Mouse (Mus musculus) small intestine, adult 2 months (tissue): Measurements from ENCODE around the gene Agrp. TPM values are rescaled to one million over a fixed set of nuclear protein-coding genes. Genes with fewer than 3 reads are reported as not detected.

Experiments used
- H3K27ac ChIP-seq: fragments of 200-500 bp; 2 replicates; pipeline ENCODE4 v1.5.1; 2012; ENCODE audit warnings: low read depth, low read length, control low read depth, inconsistent platforms; ENCODE audit not compliant: insufficient read depth
- H3K27me3 ChIP-seq: fragments of 200-500 bp; 2 replicates; pipeline ENCODE4 v1.6.1; 2012; ENCODE audit warnings: mild to moderate bottlenecking, moderate library complexity, low read length, inconsistent platforms; ENCODE audit not compliant: control insufficient read depth, insufficient read depth
- H3K36me3 ChIP-seq: fragments of 200-500 bp; 2 replicates; pipeline ENCODE4 v1.6.1; 2012; ENCODE audit warnings: mild to moderate bottlenecking, low read length, control low read depth, inconsistent platforms; ENCODE audit not compliant: control insufficient read depth, insufficient read depth
- H3K4me1 ChIP-seq: fragments of 200-500 bp; 2 replicates; pipeline ENCODE4 v1.6.1; 2012; ENCODE audit warnings: low read length, inconsistent platforms, mixed read lengths; ENCODE audit not compliant: control insufficient read depth, insufficient read depth, insufficient read length
- H3K4me3 ChIP-seq: fragments of 200-500 bp; 2 replicates; pipeline ENCODE4 v1.5.1; 2012; ENCODE audit warnings: low read depth, mild to moderate bottlenecking, control low read depth, inconsistent platforms, low read length, moderate library complexity
- CTCF ChIP-seq: fragments of 200-500 bp; IDR thresholded peaks from 2 replicates; pipeline ENCODE4 v1.5.1; 2012; ENCODE audit warnings: low read depth, mild to moderate bottlenecking, control low read depth, inconsistent platforms, low read length, moderate library complexity, mixed read lengths; ENCODE audit not compliant: insufficient replicate concordance, insufficient read length; ENCODE audit errors: extremely low read depth
- POLR2A ChIP-seq: fragments of 200-500 bp; IDR thresholded peaks from 2 replicates; pipeline ENCODE4 v1.6.1; 2012; ENCODE audit warnings: low read depth, mild to moderate bottlenecking, control low read depth, inconsistent platforms, low read length, moderate library complexity
- WGBS: fragments of 180-500 bp; shearing (Covaris S2); methylation state at CpG from one replicate; pipeline ENCODE4 v1.1.7; 2018; 5-methylcytosine and 5-hydroxymethylcytosine counted together
- polyA plus RNA-seq: library from polyadenylated mRNA; depleted of rRNA; stranded (reverse); fragments of >200 nt; gene quantifications from 2 replicates; pipeline ENCODE4 v1.2.3, GENCODE M21; 2012

The Agrp gene
- polyA plus RNA-seq, 1 experiment: 0.35 TPM

GRCm38 (mm10) chr8:105563871-105564270 is 73.3 kb downstream of the Agrp start:
- H3K36me3 ChIP-seq: peaks cover 1% of the 10 kb centered on the region; the same call in 1 of the 2 replicates
- WGBS: 81% methylated on average over 1 of the region's 1 CpGs
- TF ChIP-seq CTCF (no peak), POLR2A (no peak)

GRCm38 (mm10) chr8:105562863-105563262 is 74.3 kb downstream of the Agrp start:
- Histone ChIP-seq H3K36me3 (peaks cover 7% of the 10 kb centered on the region), H3K27ac (no peak overlapping the region), H3K4me3 (no peak overlapping the region), H3K27me3 (no peaks in the 10 kb centered on the region), H3K4me1 (peaks cover 9% of the 10 kb centered on the region; the same call in 1 of the 2 replicates)
- TF ChIP-seq POLR2A (no peak), CTCF (no peak)
- 86% methylated on average over 3 of the region's 3 CpGs for WGBS

More at GRCm38 (mm10) chr8:105563871-105564270, 73.3 kb downstream of the Agrp start:
- H3K4me3 ChIP-seq: no peak overlapping the region
- H3K27me3 ChIP-seq: no peaks in the 10 kb centered on the region
- H3K4me1 ChIP-seq: peaks cover 9% of the 10 kb centered on the region; the same call in 1 of the 2 replicates
- H3K27ac ChIP-seq: no peak overlapping the region

- peaks cover 12% of the 10 kb centered on the region; the same call in 1 of the 2 replicates for H3K4me1 ChIP-seq
- no peak overlapping the region for H3K4me3 ChIP-seq
- peaks cover 6% of the 10 kb centered on the region for H3K36me3 ChIP-seq
- no peak for TF ChIP-seq POLR2A
- 82% methylated on average over 3 of the region's 3 CpGs for WGBS
- no peaks in the 10 kb centered on the region for H3K27me3 ChIP-seq
- no peak overlapping the region for H3K27ac ChIP-seq
These were observed 82.0 kb downstream of the Agrp start for GRCm38 (mm10) chr8:105555230-105555629.

- Histone ChIP-seq H3K36me3 (peaks cover 6% of the 10 kb centered on the region), H3K27ac (no peak overlapping the region), H3K4me3 (no peak overlapping the region), H3K4me1 (peaks cover 19% of the 10 kb centered on the region; the same call in 1 of the 2 replicates), H3K27me3 (no peaks in the 10 kb centered on the region)
- TF ChIP-seq CTCF (peak; percentile 80; the same call in 1 of the 2 replicates), POLR2A (no peak)
These were observed 83.1 kb downstream of the Agrp start for GRCm38 (mm10) chr8:105554087-105554486.

- Histone ChIP-seq H3K4me1 (peaks cover 19% of the 10 kb centered on the region; the same call in 1 of the 2 replicates), H3K4me3 (no peak overlapping the region), H3K27me3 (no peaks in the 10 kb centered on the region), H3K27ac (no peak overlapping the region), H3K36me3 (no peaks in the 10 kb centered on the region; the same call in 1 of the 2 replicates)
- TF ChIP-seq POLR2A: no peak
- no peak for TF ChIP-seq CTCF
- WGBS: 76% methylated on average over 1 of the region's 1 CpGs
These were observed 84.4 kb downstream of the Agrp start for GRCm38 (mm10) chr8:105552824-105553223.

GRCm38 (mm10) chr8:105552032-105552431 is 85.2 kb downstream of the Agrp start:
- no peak overlapping the region for H3K4me3 ChIP-seq
- H3K36me3 ChIP-seq: no peaks in the 10 kb centered on the region; the same call in 1 of the 2 replicates
- no peaks in the 10 kb centered on the region for H3K27me3 ChIP-seq
- TF ChIP-seq CTCF (no peak), POLR2A (no peak)
- no peak overlapping the region for H3K27ac ChIP-seq
- WGBS: 100% methylated on average over 2 of the region's 2 CpGs
- peaks cover 21% of the 10 kb centered on the region; the same call in 1 of the 2 replicates for H3K4me1 ChIP-seq

- 21% methylated on average over 2 of the region's 2 CpGs for WGBS
- Histone ChIP-seq H3K4me3 (no peak overlapping the region), H3K36me3 (0 out of 2 replicates have a peak, but pooled peaks cover 2% of the 10 kb centered on the region), H3K4me1 (peaks cover 21% of the 10 kb centered on the region; the same call in 1 of the 2 replicates), H3K27me3 (no peaks in the 10 kb centered on the region), H3K27ac (peak overlapping the region; percentile 90)
- TF ChIP-seq POLR2A (no peak), CTCF (no peak)
These were observed 87.1 kb downstream of the Agrp start for GRCm38 (mm10) chr8:105550083-105550482.

- Histone ChIP-seq H3K27me3 (no peaks in the 10 kb centered on the region), H3K4me3 (no peak overlapping the region), H3K27ac (peak overlapping the region; percentile 90), H3K36me3 (0 out of 2 replicates have a peak, but pooled peaks cover 2% of the 10 kb centered on the region), H3K4me1 (peaks cover 25% of the 10 kb centered on the region; the same call in 1 of the 2 replicates)
- no peak for TF ChIP-seq CTCF
- TF ChIP-seq POLR2A: no peak
- 33% methylated on average over 1 of the region's 1 CpGs for WGBS
These were observed 87.7 kb downstream of the Agrp start for GRCm38 (mm10) chr8:105549506-105549905.
